Mouse (Mus musculus): ENCODE measurements around the gene Polr3b. TPM values are rescaled to one million over a fixed set of nuclear protein-coding genes. Genes with fewer than 3 reads are reported as not detected.
A peak's percentile ranks its signal among the peaks of the same experiment; 100 is the strongest.

Gene Polr3b
- polyA plus RNA-seq, 1 experiment from 2014 or later = 13.1 TPM

DNA sequence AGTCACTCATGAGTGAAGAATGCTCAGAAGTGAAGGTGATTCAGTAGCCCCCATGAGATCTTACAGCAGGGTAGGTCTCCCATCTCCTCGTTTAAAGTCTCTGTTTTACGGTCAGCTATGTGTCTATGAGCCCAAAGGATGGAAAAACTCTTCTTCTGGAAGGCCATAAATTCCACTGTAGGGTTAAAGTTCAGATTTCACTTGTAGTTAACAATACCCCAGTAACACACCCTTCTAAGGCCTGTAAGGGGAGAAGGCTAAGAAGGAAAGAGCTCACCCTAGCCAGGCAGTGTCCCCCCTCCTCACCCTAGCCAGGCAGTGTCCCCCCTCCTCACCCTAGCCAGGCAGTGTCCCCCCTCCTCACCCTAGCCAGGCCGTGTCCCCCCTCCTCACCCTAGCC lies 69.6 kb downstream of the Polr3b start:
- H3K36me3 ChIP-seq (ENCODE audit: control insufficient read depth, insufficient read depth, low read length) = no peaks in the 10 kb centered on the region; the same call in 1 of the 2 replicates
- no peak overlapping the region for H3K9ac ChIP-seq (ENCODE audit: low read depth, low read length)
- 51% methylated on average over 3 of the region's 3 CpGs for WGBS
- H3K27ac ChIP-seq (ENCODE audit: low read depth, low read length) = no peak overlapping the region
- no peak overlapping the region for H3K4me3 ChIP-seq (ENCODE audit: low read length)
- no peak overlapping the region for H3K4me2 ChIP-seq (ENCODE audit: low read length)
- H3K27me3 ChIP-seq (replicated peaks; ENCODE audit: control insufficient read depth, insufficient read depth, low read length) = no peaks in the 10 kb centered on the region
- no peak for ATAC-seq
- H3K4me1 ChIP-seq (ENCODE audit: control insufficient read depth, insufficient read depth, low read depth, low read length) = peaks cover 3% of the 10 kb centered on the region
- no peaks in the 10 kb centered on the region for H3K9me3 ChIP-seq (ENCODE audit: control insufficient read depth, low read length)

DNA sequence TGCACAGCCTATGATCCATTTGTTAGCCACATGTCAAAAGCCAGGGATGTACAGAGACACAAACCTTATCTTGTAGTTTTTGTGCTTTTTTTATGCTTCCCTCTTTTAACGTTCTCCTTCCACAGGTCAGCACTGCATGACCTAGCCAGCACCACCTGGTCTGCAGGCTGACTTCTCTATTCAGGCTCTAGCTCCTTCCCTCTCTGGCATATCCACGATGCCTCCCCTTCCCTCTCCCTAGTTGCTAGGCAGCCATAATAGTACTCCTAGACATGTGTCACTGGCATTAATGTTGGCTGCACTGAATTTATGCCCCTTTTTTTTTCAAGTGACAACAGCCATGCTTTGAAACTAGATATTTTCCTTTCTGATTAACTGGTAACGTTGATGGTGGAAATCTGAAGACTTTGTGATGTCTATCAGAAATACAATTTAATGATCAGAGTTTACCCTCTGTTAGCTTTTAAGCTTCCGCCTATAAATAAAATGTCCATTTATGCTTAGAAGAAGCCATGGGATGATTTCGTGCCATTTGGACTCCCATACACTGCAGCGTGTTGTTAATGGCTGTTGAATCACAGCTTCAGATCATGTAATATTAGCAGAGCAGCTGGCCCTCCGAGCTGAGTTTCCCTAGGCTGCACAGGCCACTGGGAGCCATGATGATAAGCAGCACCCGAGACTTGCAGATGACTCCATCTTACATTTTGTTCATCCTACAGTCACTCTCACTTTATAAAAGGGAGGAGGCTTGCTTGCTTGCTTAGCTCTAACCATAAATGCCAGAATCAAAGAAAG lies 71.9 kb downstream of the Polr3b start:
- Histone ChIP-seq H3K4me2 (ENCODE audit: low read length) (no peak overlapping the region), H3K4me1 (ENCODE audit: control insufficient read depth, insufficient read depth, low read depth, low read length) (peaks cover 3% of the 10 kb centered on the region), H3K4me3 (ENCODE audit: low read length) (no peak overlapping the region), H3K27ac (ENCODE audit: low read depth, low read length) (no peak overlapping the region), H3K36me3 (ENCODE audit: control insufficient read depth, insufficient read depth, low read length) (peaks cover 13% of the 10 kb centered on the region), H3K9ac (ENCODE audit: low read depth, low read length) (no peak overlapping the region), H3K9me3 (ENCODE audit: control insufficient read depth, low read length) (no peaks in the 10 kb centered on the region), H3K27me3 (replicated peaks; ENCODE audit: control insufficient read depth, insufficient read depth, low read length) (no peaks in the 10 kb centered on the region)
- ATAC-seq = peak; percentile 84
- WGBS = 37% methylated on average over 8 of the region's 8 CpGs

DNA sequence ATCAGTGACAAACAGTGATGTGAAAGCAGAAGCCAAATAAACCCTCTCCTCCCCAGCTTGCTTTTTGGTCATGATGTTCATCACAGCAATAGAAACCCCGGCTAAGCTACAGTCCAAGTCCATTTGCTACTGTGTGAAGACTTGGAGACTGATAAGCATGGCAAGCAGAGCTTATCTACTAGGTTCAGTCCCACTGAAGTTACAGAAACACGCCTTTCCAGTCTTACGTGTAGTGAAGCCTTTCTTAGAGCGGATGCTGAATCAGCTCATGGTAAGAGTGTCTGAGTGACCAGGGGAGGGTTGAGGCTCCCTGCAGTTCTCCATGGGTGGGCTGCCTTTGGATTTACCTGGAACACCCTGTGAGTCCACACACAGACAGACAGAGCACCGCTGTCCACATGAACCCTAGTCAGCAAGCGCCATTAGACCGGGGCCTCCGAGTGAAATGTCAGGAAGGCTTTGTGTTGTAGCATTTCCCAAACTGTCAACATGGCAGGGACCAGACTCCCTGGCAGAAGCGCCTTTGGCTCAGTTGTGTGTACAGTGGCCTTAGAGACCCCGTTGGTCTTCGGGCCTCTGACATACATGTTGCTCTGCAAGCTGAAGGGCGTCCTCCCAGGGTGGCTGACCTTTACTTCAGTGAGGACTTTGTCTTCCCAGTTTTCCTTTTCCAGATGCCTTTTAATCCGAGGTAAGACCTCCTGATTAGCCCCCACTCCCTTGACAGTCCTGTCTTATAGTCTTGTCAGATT lies 78.3 kb downstream of the Polr3b start:
- 86% methylated on average over 13 of the region's 13 CpGs for WGBS
- Histone ChIP-seq H3K9me3 (ENCODE audit: control insufficient read depth, low read length) (no peaks in the 10 kb centered on the region), H3K4me2 (ENCODE audit: low read length) (no peak overlapping the region), H3K36me3 (ENCODE audit: control insufficient read depth, insufficient read depth, low read length) (peaks cover 30% of the 10 kb centered on the region), H3K27me3 (replicated peaks; ENCODE audit: control insufficient read depth, insufficient read depth, low read length) (no peaks in the 10 kb centered on the region), H3K9ac (ENCODE audit: low read depth, low read length) (no peak overlapping the region), H3K4me3 (ENCODE audit: low read length) (no peak overlapping the region), H3K4me1 (ENCODE audit: control insufficient read depth, insufficient read depth, low read depth, low read length) (no peaks in the 10 kb centered on the region), H3K27ac (ENCODE audit: low read depth, low read length) (no peak overlapping the region)
- no peak for ATAC-seq

- H3K4me3 ChIP-seq (ENCODE audit: low read length) = no peak overlapping the region
- peaks cover 30% of the 10 kb centered on the region for H3K36me3 ChIP-seq (ENCODE audit: control insufficient read depth, insufficient read depth, low read length)
Observed at GRCm38 (mm10) chr10:84701110-84701509, 79.0 kb downstream of the Polr3b start.

DNA sequence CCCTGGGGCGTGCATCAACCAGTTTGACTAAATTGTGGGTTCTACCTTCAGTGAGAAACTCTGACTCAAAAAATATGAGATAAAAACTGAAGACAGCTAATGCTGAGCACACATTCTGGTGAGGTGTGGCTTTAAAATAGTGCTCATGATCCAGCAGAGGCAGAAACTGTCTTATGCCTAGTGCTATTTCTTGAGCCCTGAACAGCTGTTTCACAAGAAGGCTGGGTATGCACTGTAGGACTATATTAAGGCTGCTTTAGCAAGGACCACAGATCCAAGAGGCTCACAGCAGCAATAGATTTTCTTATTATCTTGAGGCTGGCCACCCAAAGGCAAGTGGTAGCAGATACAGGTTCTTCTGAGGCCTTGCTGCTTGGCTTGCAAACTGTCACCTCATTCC lies 80.0 kb downstream of the Polr3b start:
- Histone ChIP-seq H3K4me2 (ENCODE audit: low read length) (no peak overlapping the region), H3K9me3 (ENCODE audit: control insufficient read depth, low read length) (no peaks in the 10 kb centered on the region), H3K27ac (ENCODE audit: low read depth, low read length) (no peak overlapping the region), H3K4me3 (ENCODE audit: low read length) (no peak overlapping the region), H3K4me1 (ENCODE audit: control insufficient read depth, insufficient read depth, low read depth, low read length) (no peaks in the 10 kb centered on the region), H3K36me3 (ENCODE audit: control insufficient read depth, insufficient read depth, low read length) (peaks cover 29% of the 10 kb centered on the region), H3K9ac (ENCODE audit: low read depth, low read length) (no peak overlapping the region), H3K27me3 (replicated peaks; ENCODE audit: control insufficient read depth, insufficient read depth, low read length) (no peaks in the 10 kb centered on the region)
- no peak for ATAC-seq
- 97% methylated on average over 1 of the region's 1 CpGs for WGBS

More at GRCm38 (mm10) chr10:84701110-84701509, 79.0 kb downstream of the Polr3b start:
- H3K4me2 ChIP-seq (ENCODE audit: low read length) = no peak overlapping the region
- H3K27ac ChIP-seq (ENCODE audit: low read depth, low read length) = no peak overlapping the region
- no peaks in the 10 kb centered on the region for H3K4me1 ChIP-seq (ENCODE audit: control insufficient read depth, insufficient read depth, low read depth, low read length)
- WGBS = 78% methylated on average over 8 of the region's 8 CpGs
- H3K27me3 ChIP-seq (replicated peaks; ENCODE audit: control insufficient read depth, insufficient read depth, low read length) = no peaks in the 10 kb centered on the region
- ATAC-seq = no peak
- no peak overlapping the region for H3K9ac ChIP-seq (ENCODE audit: low read depth, low read length)
- no peaks in the 10 kb centered on the region for H3K9me3 ChIP-seq (ENCODE audit: control insufficient read depth, low read length)

- WGBS = 97% methylated on average over 1 of the region's 1 CpGs
- Histone ChIP-seq H3K4me1 (ENCODE audit: control insufficient read depth, insufficient read depth, low read depth, low read length) (peaks cover 8% of the 10 kb centered on the region; the same call in 1 of the 2 replicates), H3K27ac (ENCODE audit: low read depth, low read length) (no peak overlapping the region), H3K9me3 (ENCODE audit: control insufficient read depth, low read length) (no peaks in the 10 kb centered on the region), H3K36me3 (ENCODE audit: control insufficient read depth, insufficient read depth, low read length) (peaks cover 12% of the 10 kb centered on the region), H3K4me2 (ENCODE audit: low read length) (no peak overlapping the region), H3K27me3 (replicated peaks; ENCODE audit: control insufficient read depth, insufficient read depth, low read length) (no peaks in the 10 kb centered on the region), H3K4me3 (ENCODE audit: low read length) (no peak overlapping the region), H3K9ac (ENCODE audit: low read depth, low read length) (no peak overlapping the region)
- no peak for ATAC-seq
Observed at GRCm38 (mm10) chr10:84704594-84704993, 82.5 kb downstream of the Polr3b start.

DNA sequence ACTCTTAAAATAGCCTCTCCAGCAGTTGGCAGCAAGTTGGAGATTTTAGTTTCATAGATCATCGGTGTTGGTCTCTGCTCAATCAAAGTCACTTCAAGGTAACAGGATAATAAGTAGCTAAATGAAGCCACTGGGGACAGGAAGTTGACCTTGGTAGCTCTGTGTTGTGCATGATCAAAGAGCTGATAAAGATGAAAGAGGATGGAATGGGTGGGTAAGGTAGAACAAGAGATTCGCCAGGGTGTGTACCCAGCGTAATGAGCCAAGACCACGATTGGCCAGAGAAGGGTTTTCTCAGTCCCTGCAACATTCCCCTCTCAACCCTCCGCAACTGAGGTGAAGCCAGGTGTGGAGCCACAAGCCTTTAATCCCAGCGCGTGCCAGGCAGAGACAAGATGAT lies 83.1 kb downstream of the Polr3b start:
- Histone ChIP-seq H3K4me1 (ENCODE audit: control insufficient read depth, insufficient read depth, low read depth, low read length) (peaks cover 8% of the 10 kb centered on the region), H3K36me3 (ENCODE audit: control insufficient read depth, insufficient read depth, low read length) (peaks cover 10% of the 10 kb centered on the region), H3K4me3 (ENCODE audit: low read length) (no peak overlapping the region), H3K9ac (ENCODE audit: low read depth, low read length) (no peak overlapping the region), H3K9me3 (ENCODE audit: control insufficient read depth, low read length) (no peaks in the 10 kb centered on the region), H3K4me2 (ENCODE audit: low read length) (no peak overlapping the region), H3K27ac (ENCODE audit: low read depth, low read length) (no peak overlapping the region), H3K27me3 (replicated peaks; ENCODE audit: control insufficient read depth, insufficient read depth, low read length) (no peaks in the 10 kb centered on the region)
- 92% methylated on average over 7 of the region's 7 CpGs for WGBS
- ATAC-seq = no peak

DNA sequence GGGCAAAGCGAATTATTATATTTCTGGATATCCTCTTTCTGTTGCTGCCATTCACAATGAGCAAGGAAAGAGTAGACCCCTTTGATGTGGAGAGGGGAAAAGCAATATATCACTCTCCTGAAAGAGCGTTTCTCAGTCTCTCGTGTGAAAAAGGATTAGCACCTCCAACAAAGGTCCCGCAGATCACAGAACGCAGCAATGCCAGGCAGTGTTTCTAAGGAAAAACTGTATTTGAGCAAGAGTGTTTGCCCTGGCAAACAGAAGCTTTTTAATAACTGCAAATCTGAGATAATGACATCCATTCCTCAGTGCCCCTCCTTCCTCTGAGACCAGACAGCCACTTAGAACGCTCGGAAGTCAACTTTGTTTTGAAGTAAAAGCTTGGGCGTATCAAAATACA lies 84.5 kb downstream of the Polr3b start:
- Histone ChIP-seq H3K9ac (ENCODE audit: low read depth, low read length) (no peak overlapping the region), H3K4me1 (ENCODE audit: control insufficient read depth, insufficient read depth, low read depth, low read length) (peaks cover 8% of the 10 kb centered on the region), H3K9me3 (ENCODE audit: control insufficient read depth, low read length) (no peaks in the 10 kb centered on the region), H3K4me3 (ENCODE audit: low read length) (no peak overlapping the region), H3K27me3 (replicated peaks; ENCODE audit: control insufficient read depth, insufficient read depth, low read length) (no peaks in the 10 kb centered on the region), H3K4me2 (ENCODE audit: low read length) (no peak overlapping the region), H3K27ac (ENCODE audit: low read depth, low read length) (no peak overlapping the region), H3K36me3 (ENCODE audit: control insufficient read depth, insufficient read depth, low read length) (peaks cover 4% of the 10 kb centered on the region)
- 38% methylated on average over 8 of the region's 8 CpGs for WGBS
- ATAC-seq = no peak

DNA sequence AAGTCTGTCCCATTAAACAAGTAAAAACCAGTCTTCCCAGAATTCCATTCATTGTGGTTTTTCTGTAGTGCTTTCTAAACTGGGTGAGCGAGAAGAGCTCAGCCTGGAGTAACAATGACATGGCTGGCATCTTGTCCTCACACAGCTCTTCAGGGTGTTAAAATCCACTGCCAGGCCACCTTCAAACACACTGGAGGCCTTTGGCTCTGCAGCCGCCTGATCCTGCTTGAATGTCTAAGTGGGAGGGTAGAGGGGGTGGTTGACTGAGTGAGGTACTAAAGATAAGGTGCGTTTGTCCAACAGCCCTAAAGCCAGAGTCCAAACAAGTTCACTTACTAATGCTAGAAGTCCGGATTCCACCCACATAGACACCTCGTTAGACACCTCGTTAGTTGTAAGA lies 85.1 kb downstream of the Polr3b start:
- Histone ChIP-seq H3K4me3 (ENCODE audit: low read length) (no peak overlapping the region), H3K9ac (ENCODE audit: low read depth, low read length) (no peak overlapping the region), H3K4me2 (ENCODE audit: low read length) (no peak overlapping the region), H3K36me3 (ENCODE audit: control insufficient read depth, insufficient read depth, low read length) (no peaks in the 10 kb centered on the region), H3K27me3 (replicated peaks; ENCODE audit: control insufficient read depth, insufficient read depth, low read length) (no peaks in the 10 kb centered on the region), H3K27ac (ENCODE audit: low read depth, low read length) (no peak overlapping the region), H3K4me1 (ENCODE audit: control insufficient read depth, insufficient read depth, low read depth, low read length) (peaks cover 8% of the 10 kb centered on the region), H3K9me3 (ENCODE audit: control insufficient read depth, low read length) (no peaks in the 10 kb centered on the region)
- WGBS = 26% methylated on average over 6 of the region's 6 CpGs
- ATAC-seq = no peak
